Mouse (Mus musculus): ENCODE results near the gene Atg4b.

GRCm38 (mm10) chr1:93835876-93836531, 84.7 kb downstream of the Atg4b start:
- TF ChIP-seq GATA1 (IDR thresholded peaks at IDR 0.05; ENCODE audit: borderline replicate concordance, low read length), result no peak
- no peak for TF ChIP-seq CTCF (IDR thresholded peaks at IDR 0.05; ENCODE audit: low read depth, low read length)
- no peak for TF ChIP-seq TAL1 (conservative IDR thresholded peaks at IDR 0.05; ENCODE audit: low read depth, low read length)
- TF ChIP-seq POLR2AphosphoS5 (IDR thresholded peaks at IDR 0.05; ENCODE audit: insufficient replicate concordance, low read depth, low read length), result no peak

Measured in G1E (cell line).